Mouse (Mus musculus): Measurements from ENCODE around the gene Kcnv2.

- no peak for TF ChIP-seq CTCF (IDR thresholded peaks at IDR 0.05; ENCODE audit: extremely low read depth, insufficient read depth, insufficient read length, insufficient replicate concordance)
- TF ChIP-seq POLR2A (IDR thresholded peaks at IDR 0.05; ENCODE audit: low read depth, low read length) = no peak
Measured at GRCm38 (mm10) chr19:27273385-27273784, 49.0 kb upstream of the Kcnv2 start.

All from spleen, adult 2 months (tissue).